Mouse (Mus musculus) limb, embryonic 11.5 days (tissue): Measurements from ENCODE around the gene Tmem161a. TPM values are rescaled to one million over a fixed set of nuclear protein-coding genes. Genes with fewer than 3 reads are reported as not detected.
A peak's percentile ranks its signal among the peaks of the same experiment; 100 is the strongest.
"Not testable (repeated sequence)": the region's sequence is repeated elsewhere in the genome, so short reads cannot be mapped to it uniquely, and the experiment has no call there.

ENCODE experiments used
- ATAC-seq: fragments of 200-750 bp; cut with Nextera tagmentation; 2 replicates; pipeline ENCODE4 v1.8.0; 2017; ENCODE audit warnings: low read depth; ENCODE audit not compliant: insufficient number of reproducible peaks, low FRiP score, low TSS enrichment
- DNase-seq: peaks from one replicate; pipeline ENCODE4 v3.0.0-alpha.2; 2015; ENCODE audit warnings: low spot score
- H3K27ac ChIP-seq: fragments of 300-500 bp; sonication (generic); replicated peaks from 2 replicates; pipeline ENCODE4 v1.5.1; 2014; ENCODE audit warnings: low read depth, mild to moderate bottlenecking, low read length
- H3K27me3 ChIP-seq: fragments of 300-500 bp; sonication (generic); 2 replicates; pipeline ENCODE4 v1.6.1; 2014; ENCODE audit warnings: mild to moderate bottlenecking, low read length, mixed read lengths; ENCODE audit not compliant: control insufficient read depth, insufficient read depth
- H3K36me3 ChIP-seq: fragments of 300-500 bp; sonication (generic); 2 replicates; pipeline ENCODE4 v1.6.1; 2014; ENCODE audit warnings: mild to moderate bottlenecking, low read length, moderate library complexity, mixed read lengths; ENCODE audit not compliant: control insufficient read depth, insufficient read depth
- H3K4me1 ChIP-seq: fragments of 300-500 bp; sonication (generic); 2 replicates; pipeline ENCODE4 v1.6.1; 2014; ENCODE audit warnings: low read length, mixed read lengths; ENCODE audit not compliant: control insufficient read depth, insufficient read depth
- H3K4me2 ChIP-seq: fragments of 300-500 bp; sonication (generic); 2 replicates; pipeline ENCODE4 v1.6.1; 2014; ENCODE audit warnings: low read depth, mild to moderate bottlenecking, moderate library complexity; ENCODE audit not compliant: severe bottlenecking
- H3K4me3 ChIP-seq: fragments of 300-500 bp; sonication (generic); 2 replicates; pipeline ENCODE4 v1.5.1; 2014; ENCODE audit warnings: low read depth, low read length
- H3K9ac ChIP-seq: fragments of 300-500 bp; sonication (generic); 2 replicates; pipeline ENCODE4 v1.6.1; 2014; ENCODE audit warnings: mild to moderate bottlenecking, low read length
- H3K9me3 ChIP-seq: fragments of 300-500 bp; sonication (generic); 2 replicates; pipeline ENCODE4 v1.6.1; 2016; ENCODE audit warnings: low read length; ENCODE audit not compliant: control insufficient read depth
- WGBS: fragments of 180-500 bp; shearing (Covaris S2); extraction: QIAGEN DNeasy Blood & Tissue Kit; methylation state at CpG from one replicate; pipeline ENCODE4 v1.1.7; 2014; 5-methylcytosine and 5-hydroxymethylcytosine counted together
- polyA plus RNA-seq: library from polyadenylated mRNA; unstranded; fragments of >200 nt; fragmentation: Nextera tagmentation; extraction: Ambion mirVana; gene quantifications from 2 replicates; pipeline ENCODE4 v1.2.1, GENCODE M21; 2014

Tmem161a gene
- polyA plus RNA-seq, 1 experiment from 2014 or later, result 43.5 TPM

- no peak overlapping the region for H3K27ac ChIP-seq
- WGBS, result 8% methylated on average over 1 of the region's 1 CpGs
- H3K4me1 ChIP-seq, result 0 out of 2 replicates have a peak, but pooled peaks cover 2% of the 10 kb centered on the region
- peak overlapping the region; percentile 19; the same call in 1 of the 2 replicates for H3K9ac ChIP-seq
- no peak for ATAC-seq
- H3K9me3 ChIP-seq, result no peaks in the 10 kb centered on the region
- H3K27me3 ChIP-seq, result no peaks in the 10 kb centered on the region
- no peak for DNase-seq
- H3K4me2 ChIP-seq, result no peak overlapping the region
- H3K36me3 ChIP-seq, result no peaks in the 10 kb centered on the region
- no peak overlapping the region for H3K4me3 ChIP-seq
Observed at GRCm38 (mm10) chr8:70208130-70208529, 36.0 kb downstream of the Tmem161a start.

DNA sequence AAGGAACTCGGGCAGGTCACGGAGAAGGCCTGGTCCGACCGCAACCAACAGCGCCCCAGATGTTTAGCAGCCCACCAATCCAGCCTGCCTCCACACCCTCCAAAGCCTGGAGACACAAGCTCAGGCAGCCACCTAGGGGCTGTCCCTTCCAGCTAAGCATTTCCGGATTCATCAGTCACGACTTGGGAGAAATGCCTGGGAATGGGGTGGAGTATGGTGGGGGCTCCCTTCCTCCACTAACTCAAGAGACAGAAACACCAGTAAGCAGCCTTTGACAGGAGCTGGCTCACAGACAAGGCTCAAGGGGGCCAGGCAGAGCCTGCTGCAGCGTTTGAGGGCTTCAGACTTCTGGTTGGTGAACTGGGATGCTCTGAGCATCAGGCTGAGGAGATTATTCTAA is 38.4 kb downstream of the Tmem161a start:
- 18% methylated on average over 8 of the region's 8 CpGs for WGBS

GRCm38 (mm10) chr8:70211275-70211674 is 39.1 kb downstream of the Tmem161a start:
- Histone ChIP-seq H3K36me3 (no peaks in the 10 kb centered on the region), H3K4me3 (peak overlapping the region; percentile 63), H3K27me3 (no peaks in the 10 kb centered on the region), H3K4me2 (peak overlapping the region; percentile 99), H3K27ac (no peak overlapping the region), H3K9me3 (no peaks in the 10 kb centered on the region), H3K4me1 (0 out of 2 replicates have a peak, but pooled peaks cover 2% of the 10 kb centered on the region), H3K9ac (no peak overlapping the region)
- DNase-seq, result no peak
- 71% methylated on average over 1 of the region's 1 CpGs for WGBS
- ATAC-seq, result no peak

More for the DNA sequence above, 38.4 kb downstream of the Tmem161a start:
- ATAC-seq (no peak), DNase-seq (peak; percentile 32)
- Histone ChIP-seq H3K9me3 (no peaks in the 10 kb centered on the region), H3K27me3 (no peaks in the 10 kb centered on the region), H3K27ac (no peak overlapping the region), H3K4me3 (no peak overlapping the region), H3K9ac (no peak overlapping the region), H3K36me3 (no peaks in the 10 kb centered on the region), H3K4me1 (0 out of 2 replicates have a peak, but pooled peaks cover 2% of the 10 kb centered on the region), H3K4me2 (no peak overlapping the region)

- no peak for DNase-seq
- 3% methylated on average over 31 of the region's 31 CpGs for WGBS
- no peaks in the 10 kb centered on the region for H3K27me3 ChIP-seq
- H3K36me3 ChIP-seq, result no peaks in the 10 kb centered on the region
- no peak for ATAC-seq
- H3K9me3 ChIP-seq, result no peaks in the 10 kb centered on the region
- peak overlapping the region; percentile 63 for H3K4me3 ChIP-seq
- H3K4me1 ChIP-seq, result 0 out of 2 replicates have a peak, but pooled peaks cover 2% of the 10 kb centered on the region
- H3K27ac ChIP-seq, result no peak overlapping the region
- peak overlapping the region; percentile 99 for H3K4me2 ChIP-seq
- peak overlapping the region; percentile 57; the same call in 1 of the 2 replicates for H3K9ac ChIP-seq
Observed at GRCm38 (mm10) chr8:70211726-70212111, 39.6 kb downstream of the Tmem161a start.

GRCm38 (mm10) chr8:70212112-70213055 is 40.2 kb downstream of the Tmem161a start, which contains the start of gene Slc25a42:
TSS of gene Slc25a42 (minus strand) at chr8:70212305.
- Histone ChIP-seq H3K4me1 (0 out of 2 replicates have a peak, but pooled peaks cover 2% of the 10 kb centered on the region), H3K9me3 (no peaks in the 10 kb centered on the region), H3K36me3 (no peaks in the 10 kb centered on the region), H3K4me3 (peak within 1 kb of the TSS; percentile 63), H3K4me2 (peak within 1 kb of the TSS; percentile 99), H3K27me3 (no peaks in the 10 kb centered on the region), H3K27ac (no peak within 1 kb of the TSS), H3K9ac (peak within 1 kb of the TSS; percentile 57)
- WGBS, result under 1% methylated on average over 63 of the region's 66 CpGs
- DNase-seq (peak; percentile 93), ATAC-seq (peak; percentile 99)

DNA sequence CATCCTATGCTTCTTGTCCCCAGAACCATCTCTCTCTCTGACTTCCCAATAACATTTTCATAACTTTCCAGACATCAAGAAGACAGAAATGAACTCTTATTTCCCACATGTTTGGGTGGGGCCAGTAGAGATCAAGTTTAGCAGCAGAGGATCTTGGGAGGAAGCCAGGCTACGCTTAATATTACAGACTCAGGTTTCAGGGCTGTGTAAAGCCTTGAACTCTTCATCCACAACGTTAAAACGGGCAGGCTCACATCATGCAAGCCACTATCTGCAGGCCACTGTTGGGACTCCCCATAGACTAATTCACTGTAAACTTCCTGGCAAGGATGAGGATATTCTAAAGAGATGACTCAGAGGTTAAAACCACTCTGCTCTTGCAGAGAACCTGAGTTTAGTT is 42.3 kb downstream of the Tmem161a start:
- H3K4me3 ChIP-seq, result no peak overlapping the region
- H3K27ac ChIP-seq, result no peak overlapping the region
- DNase-seq, result no peak
- no peak overlapping the region for H3K4me2 ChIP-seq
- no peak overlapping the region for H3K9ac ChIP-seq
- H3K27me3 ChIP-seq, result no peaks in the 10 kb centered on the region
- H3K4me1 ChIP-seq, result peaks cover 8% of the 10 kb centered on the region; the same call in 1 of the 2 replicates
- no peaks in the 10 kb centered on the region for H3K36me3 ChIP-seq
- ATAC-seq, result no peak
- H3K9me3 ChIP-seq, result no peaks in the 10 kb centered on the region
- 77% methylated on average over 3 of the region's 3 CpGs for WGBS

DNA sequence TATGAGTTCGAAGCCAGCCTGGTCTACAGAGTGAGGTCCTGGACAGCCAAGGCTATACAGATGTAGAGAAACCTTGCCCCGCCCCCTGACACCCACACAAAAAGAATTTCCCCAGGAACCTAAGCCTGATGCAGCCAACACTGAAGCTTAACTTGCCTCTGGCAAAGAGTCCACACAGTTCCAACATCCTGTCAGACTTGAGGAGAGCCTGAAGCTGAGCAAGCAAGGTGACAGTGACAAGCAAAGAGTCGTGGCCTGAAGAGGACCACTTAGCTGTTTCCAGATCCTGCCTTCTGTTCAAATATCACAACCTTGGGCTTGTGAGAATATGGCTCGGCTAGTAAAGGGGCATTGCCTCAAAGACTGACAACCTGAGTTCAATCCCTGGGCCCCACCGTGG is 42.9 kb downstream of the Tmem161a start:
- H3K4me2 ChIP-seq, result no peak overlapping the region
- WGBS, result 85% methylated on average over 5 of the region's 5 CpGs
- ATAC-seq, result no peak
- no peak overlapping the region for H3K4me3 ChIP-seq
- H3K27ac ChIP-seq, result no peak overlapping the region
- no peaks in the 10 kb centered on the region for H3K27me3 ChIP-seq
- no peak for DNase-seq
- no peaks in the 10 kb centered on the region for H3K36me3 ChIP-seq
- H3K4me1 ChIP-seq, result peaks cover 12% of the 10 kb centered on the region; the same call in 1 of the 2 replicates
- H3K9me3 ChIP-seq, result no peaks in the 10 kb centered on the region
- no peak overlapping the region for H3K9ac ChIP-seq

DNA sequence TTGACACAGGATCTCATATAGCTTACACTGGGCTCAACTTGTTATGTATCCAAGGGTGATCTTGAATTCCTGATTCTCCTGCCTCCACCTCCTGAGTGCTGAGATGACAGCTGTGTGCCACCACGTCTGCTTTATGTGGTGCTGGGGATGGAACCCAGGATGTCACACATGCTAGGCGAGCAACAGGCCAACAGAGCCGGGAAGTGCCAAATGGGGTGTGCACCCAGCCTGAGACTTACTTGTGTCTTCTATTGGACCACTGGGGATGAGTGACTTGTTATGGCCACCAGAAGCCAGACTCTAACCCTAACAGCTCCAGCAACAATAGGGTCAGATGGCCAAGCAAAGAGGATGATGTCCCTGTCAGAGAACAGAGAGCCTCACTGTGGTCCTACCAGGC is 44.0 kb downstream of the Tmem161a start:
- not testable (repeated sequence) for ATAC-seq, H3K9ac ChIP-seq, H3K27me3 ChIP-seq, H3K4me3 ChIP-seq, H3K9me3 ChIP-seq, H3K36me3 ChIP-seq, H3K27ac ChIP-seq, DNase-seq, H3K4me2 ChIP-seq
- H3K4me1 ChIP-seq, result peaks cover 12% of the 10 kb centered on the region; the same call in 1 of the 2 replicates
- 65% methylated on average over 3 of the region's 3 CpGs for WGBS
